Mouse (Mus musculus): Measurements from ENCODE around the gene Tbl2. TPM values are rescaled to one million over a fixed set of nuclear protein-coding genes. Genes with fewer than 3 reads are reported as not detected.

Tbl2 gene
- total RNA-seq, 1 experiment: 49.6 TPM

DNA sequence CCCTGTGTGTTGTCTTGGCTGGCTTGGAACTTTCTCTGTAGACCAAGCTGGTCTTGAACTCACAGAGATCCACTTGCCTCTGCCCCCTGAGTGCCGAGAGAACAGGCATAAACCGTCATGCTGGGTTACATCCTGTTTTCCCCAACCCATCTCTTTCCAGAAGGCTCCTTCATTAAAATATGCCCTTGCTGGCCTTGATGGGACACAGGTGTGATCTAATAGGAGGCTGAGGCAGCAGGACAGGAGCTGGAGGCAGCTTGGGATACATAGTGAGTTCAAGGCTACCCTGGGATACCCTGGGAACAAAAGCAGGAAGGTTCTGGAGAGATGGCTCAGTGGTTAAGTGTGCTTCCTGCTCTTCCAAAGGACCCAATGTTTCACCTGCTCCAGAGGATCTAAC lies 9.6 kb upstream of the Tbl2 start:
- H3K27ac ChIP-seq (ENCODE audit: insufficient read depth, low read depth, low read length, poor library complexity, severe bottlenecking): no peak overlapping the region
- TF ChIP-seq ZC3H11A (IDR thresholded peaks at IDR 0.05; ENCODE audit: borderline replicate concordance, low read depth, low read length) (no peak), CHD2 (IDR thresholded peaks at IDR 0.05; ENCODE audit: low read depth, low read length) (no peak), MAFK (IDR thresholded peaks at IDR 0.05; ENCODE audit: insufficient read depth, low read depth, low read length) (no peak), HCFC1 (IDR thresholded peaks at IDR 0.05; ENCODE audit: borderline replicate concordance, insufficient read depth, low read length) (no peak), ZNF384 (IDR thresholded peaks at IDR 0.05; ENCODE audit: low read depth, low read length) (no peak)
- no peaks in the 10 kb centered on the region for H3K36me3 ChIP-seq (ENCODE audit: control insufficient read depth, insufficient read depth, low read length, poor library complexity, severe bottlenecking)
- H3K4me3 ChIP-seq (ENCODE audit: insufficient read depth in 1 of 2, low read depth in 1 of 2, low read length in 2 of 2, poor library complexity in 1 of 2, severe bottlenecking in 1 of 2): no peak overlapping the region
- no peak for DNase-seq (ENCODE audit: low read depth, low spot score)
- H3K4me1 ChIP-seq (ENCODE audit: control insufficient read depth in 2 of 2, insufficient read depth in 2 of 2, low read length in 2 of 2, poor library complexity in 1 of 2): peaks cover 0 to 4% of the 10 kb centered on the region in 2 experiments; a peak in 1 of 4 replicates
- no peaks in the 10 kb centered on the region for H3K9me3 ChIP-seq (ENCODE audit: control insufficient read depth, insufficient read depth, low read depth, low read length)
- H3K9ac ChIP-seq (ENCODE audit: insufficient read depth, low read depth, low read length, poor library complexity, severe bottlenecking): no peak overlapping the region
- in situ Hi-C loops (cut with MboI; ENCODE audit: low sequenced_read_pairs in 2 of 2, unreplicated experiment in 2 of 2): no loop called here

- Histone ChIP-seq H3K9ac (ENCODE audit: insufficient read depth, low read depth, low read length, poor library complexity, severe bottlenecking) (no peak overlapping the region), H3K4me1 (ENCODE audit: control insufficient read depth in 2 of 2, insufficient read depth in 2 of 2, low read length in 2 of 2, poor library complexity in 1 of 2) (no peaks in the 10 kb centered on the region), H3K27ac (ENCODE audit: insufficient read depth, low read depth, low read length, poor library complexity, severe bottlenecking) (no peak overlapping the region), H3K9me3 (ENCODE audit: control insufficient read depth, insufficient read depth, low read depth, low read length) (no peaks in the 10 kb centered on the region), H3K36me3 (ENCODE audit: control insufficient read depth, insufficient read depth, low read length, poor library complexity, severe bottlenecking) (no peaks in the 10 kb centered on the region), H3K4me3 (ENCODE audit: insufficient read depth in 1 of 2, low read depth in 1 of 2, low read length in 2 of 2, poor library complexity in 1 of 2, severe bottlenecking in 1 of 2) (no peak overlapping the region)
- TF ChIP-seq CHD2 (IDR thresholded peaks at IDR 0.05; ENCODE audit: low read depth, low read length): no peak
- TF ChIP-seq HCFC1 (IDR thresholded peaks at IDR 0.05; ENCODE audit: borderline replicate concordance, insufficient read depth, low read length): no peak
- TF ChIP-seq MAFK (IDR thresholded peaks at IDR 0.05; ENCODE audit: insufficient read depth, low read depth, low read length): no peak
- no peak for TF ChIP-seq ZNF384 (IDR thresholded peaks at IDR 0.05; ENCODE audit: low read depth, low read length)
- TF ChIP-seq ZC3H11A (IDR thresholded peaks at IDR 0.05; ENCODE audit: borderline replicate concordance, low read depth, low read length): no peak
- in situ Hi-C loops (cut with MboI; ENCODE audit: low sequenced_read_pairs in 2 of 2, unreplicated experiment in 2 of 2): no loop called here
- DNase-seq (ENCODE audit: low read depth, low spot score): no peak
These were observed 5.0 kb upstream of the Tbl2 start for GRCm38 (mm10) chr5:135144469-135144868.

DNA sequence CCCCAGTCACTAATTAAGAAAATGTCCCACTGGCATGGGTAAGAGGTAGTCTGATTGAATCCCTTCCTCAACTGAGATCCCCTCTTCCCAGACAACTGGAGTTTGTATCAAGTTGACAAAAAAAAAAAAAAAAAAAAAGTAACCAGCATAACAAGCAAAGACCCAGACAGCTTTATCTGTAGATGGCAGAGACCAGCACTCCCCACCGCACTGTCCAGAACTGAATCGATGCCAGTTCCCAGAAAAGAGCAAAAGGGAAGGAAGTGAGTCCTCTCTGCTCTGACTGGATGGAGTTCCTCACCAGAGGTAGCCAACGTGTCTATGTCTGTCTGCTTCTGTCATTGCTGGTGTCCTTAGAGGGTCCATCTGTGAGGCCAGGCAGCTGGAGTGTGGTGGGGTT lies 3.9 kb upstream of the Tbl2 start:
- no peak overlapping the region for H3K27ac ChIP-seq (ENCODE audit: insufficient read depth, low read depth, low read length, poor library complexity, severe bottlenecking)
- H3K4me1 ChIP-seq (ENCODE audit: control insufficient read depth in 2 of 2, insufficient read depth in 2 of 2, low read length in 2 of 2, poor library complexity in 1 of 2): no peaks in the 10 kb centered on the region
- H3K9me3 ChIP-seq (ENCODE audit: control insufficient read depth, insufficient read depth, low read depth, low read length): no peaks in the 10 kb centered on the region
- in situ Hi-C loops (cut with MboI; ENCODE audit: low sequenced_read_pairs in 2 of 2, unreplicated experiment in 2 of 2): no loop called here
- H3K9ac ChIP-seq (ENCODE audit: insufficient read depth, low read depth, low read length, poor library complexity, severe bottlenecking): no peak overlapping the region
- no peak for TF ChIP-seq ZC3H11A (IDR thresholded peaks at IDR 0.05; ENCODE audit: borderline replicate concordance, low read depth, low read length)
- TF ChIP-seq HCFC1 (IDR thresholded peaks at IDR 0.05; ENCODE audit: borderline replicate concordance, insufficient read depth, low read length): no peak
- no peak for TF ChIP-seq CHD2 (IDR thresholded peaks at IDR 0.05; ENCODE audit: low read depth, low read length)
- TF ChIP-seq MAFK (IDR thresholded peaks at IDR 0.05; ENCODE audit: insufficient read depth, low read depth, low read length): no peak
- TF ChIP-seq ZNF384 (IDR thresholded peaks at IDR 0.05; ENCODE audit: low read depth, low read length): no peak
- no peak overlapping the region for H3K4me3 ChIP-seq (ENCODE audit: insufficient read depth in 1 of 2, low read depth in 1 of 2, low read length in 2 of 2, poor library complexity in 1 of 2, severe bottlenecking in 1 of 2)
- DNase-seq (ENCODE audit: low read depth, low spot score): no peak
- no peaks in the 10 kb centered on the region for H3K36me3 ChIP-seq (ENCODE audit: control insufficient read depth, insufficient read depth, low read length, poor library complexity, severe bottlenecking)

GRCm38 (mm10) chr5:135145955-135146354 lies 3.5 kb upstream of the Tbl2 start:
- in situ Hi-C loops (cut with MboI; ENCODE audit: low sequenced_read_pairs in 2 of 2, unreplicated experiment in 2 of 2): no loop called here
- Histone ChIP-seq H3K9ac (ENCODE audit: insufficient read depth, low read depth, low read length, poor library complexity, severe bottlenecking) (no peak overlapping the region), H3K9me3 (ENCODE audit: control insufficient read depth, insufficient read depth, low read depth, low read length) (no peaks in the 10 kb centered on the region), H3K4me1 (ENCODE audit: control insufficient read depth in 2 of 2, insufficient read depth in 2 of 2, low read length in 2 of 2, poor library complexity in 1 of 2) (peaks cover 0 to 1% of the 10 kb centered on the region in 2 experiments; a peak in 1 of 4 replicates), H3K27ac (ENCODE audit: insufficient read depth, low read depth, low read length, poor library complexity, severe bottlenecking) (no peak overlapping the region), H3K36me3 (ENCODE audit: control insufficient read depth, insufficient read depth, low read length, poor library complexity, severe bottlenecking) (no peaks in the 10 kb centered on the region), H3K4me3 (ENCODE audit: insufficient read depth in 1 of 2, low read depth in 1 of 2, low read length in 2 of 2, poor library complexity in 1 of 2, severe bottlenecking in 1 of 2) (no peak overlapping the region)
- TF ChIP-seq HCFC1 (IDR thresholded peaks at IDR 0.05; ENCODE audit: borderline replicate concordance, insufficient read depth, low read length) (no peak), ZC3H11A (IDR thresholded peaks at IDR 0.05; ENCODE audit: borderline replicate concordance, low read depth, low read length) (no peak), MAFK (IDR thresholded peaks at IDR 0.05; ENCODE audit: insufficient read depth, low read depth, low read length) (no peak), ZNF384 (IDR thresholded peaks at IDR 0.05; ENCODE audit: low read depth, low read length) (no peak), CHD2 (IDR thresholded peaks at IDR 0.05; ENCODE audit: low read depth, low read length) (no peak)
- no peak for DNase-seq (ENCODE audit: low read depth, low spot score)

GRCm38 (mm10) chr5:135148715-135149052 lies 773 bp upstream of the Tbl2 start:
- Histone ChIP-seq H3K36me3 (ENCODE audit: control insufficient read depth, insufficient read depth, low read length, poor library complexity, severe bottlenecking) (peaks cover 9% of the 10 kb centered on the region; the same call in 1 of the 2 replicates), H3K27ac (ENCODE audit: insufficient read depth, low read depth, low read length, poor library complexity, severe bottlenecking) (no peak overlapping the region), H3K9ac (ENCODE audit: insufficient read depth, low read depth, low read length, poor library complexity, severe bottlenecking) (peak overlapping the region; percentile 85), H3K4me3 (ENCODE audit: insufficient read depth in 1 of 2, low read depth in 1 of 2, low read length in 2 of 2, poor library complexity in 1 of 2, severe bottlenecking in 1 of 2) (peak overlapping the region; percentile 77 to 93), H3K4me1 (ENCODE audit: control insufficient read depth in 2 of 2, insufficient read depth in 2 of 2, low read length in 2 of 2, poor library complexity in 1 of 2) (peaks cover 0 to 2% of the 10 kb centered on the region in 2 experiments; a peak in 2 of 4 replicates), H3K9me3 (ENCODE audit: control insufficient read depth, insufficient read depth, low read depth, low read length) (no peaks in the 10 kb centered on the region)
- DNase-seq (ENCODE audit: low read depth, low spot score): no peak
- TF ChIP-seq ZNF384 (IDR thresholded peaks at IDR 0.05; ENCODE audit: low read depth, low read length) (no peak), HCFC1 (IDR thresholded peaks at IDR 0.05; ENCODE audit: borderline replicate concordance, insufficient read depth, low read length) (no peak), ZC3H11A (IDR thresholded peaks at IDR 0.05; ENCODE audit: borderline replicate concordance, low read depth, low read length) (no peak), CHD2 (IDR thresholded peaks at IDR 0.05; ENCODE audit: low read depth, low read length) (no peak), MAFK (IDR thresholded peaks at IDR 0.05; ENCODE audit: insufficient read depth, low read depth, low read length) (no peak)
- in situ Hi-C loops (cut with MboI; ENCODE audit: low sequenced_read_pairs in 2 of 2, unreplicated experiment in 2 of 2): no loop called here

Measured in ES-E14 (cell line).